ENCODE assay signal across 14 mouse cellular contexts in the genomic region with DNA sequence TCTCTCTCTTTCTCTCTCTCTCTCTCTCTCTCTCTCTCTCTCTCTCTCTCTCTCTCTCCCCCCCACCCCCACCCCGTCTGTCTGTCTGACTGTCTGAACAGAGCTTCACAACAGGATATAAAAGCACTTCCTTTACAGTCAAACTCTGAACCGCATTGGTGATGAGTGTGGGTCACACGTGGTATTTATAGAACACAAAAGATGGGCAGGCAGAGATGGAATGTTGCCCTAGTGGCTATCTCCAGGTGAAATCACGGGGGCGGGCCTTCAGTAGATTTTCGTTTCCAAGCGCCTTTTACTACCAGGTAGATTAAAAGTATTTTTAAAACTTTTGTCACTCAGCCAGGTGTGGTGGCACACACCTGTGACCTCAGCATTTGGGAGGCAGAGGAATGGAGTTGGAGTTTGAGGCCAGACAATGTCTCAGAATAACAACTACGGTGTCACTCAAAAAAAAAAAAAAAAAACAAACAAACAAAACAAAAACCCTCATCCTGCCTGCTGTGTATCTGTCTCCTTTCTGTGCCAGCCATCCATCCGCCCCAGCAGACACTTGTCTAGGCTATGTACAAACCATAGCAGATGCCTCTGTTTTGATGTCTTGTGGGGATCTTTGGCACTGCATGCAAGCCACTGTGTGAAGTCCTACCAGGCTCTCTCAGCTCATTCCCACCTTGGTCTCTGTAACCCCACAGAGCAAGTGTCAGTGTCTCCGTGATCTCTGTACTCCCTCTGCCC. TPM values are rescaled to one million over a fixed set of nuclear protein-coding genes. Genes with fewer than 3 reads are reported as not detected.
DNase-seq lines count a peak whose midpoint lies in the region; TF ChIP-seq lines count a peak whose summit lies in the region.
"Had no signal": no experiment of that assay in that cellular context is flagged by ENCODE, and none has a peak within 500 bp of the region (broad histone marks: within the 10 kb centered on the region; RNA-seq: fewer than 3 reads in every experiment).

No protein-coding gene starts in this region.

- H3K4me1 ChIP-seq in thymus, adult 2 months (replicated peaks; ENCODE audit: control insufficient read depth, insufficient read depth, low read length) = peaks cover 64% of the 10 kb centered on the region
- peaks cover 11% of the 10 kb centered on the region for H3K4me1 ChIP-seq in forebrain, embryonic 10.5 days
- H3K4me1 ChIP-seq: forebrain, embryonic 13.5 days had no signal

- DNase-seq in 416B (ENCODE audit: low read depth) = peak; percentile 81
- peak; percentile 93 for DNase-seq in CD4-positive helper T cell, adult 2 months (ENCODE audit: low read depth, low spot score)
- DNase-seq in induced T-regulatory cell, adult 2 months (ENCODE audit: low read depth) = peak; percentile 94
- peak; percentile 65 for DNase-seq in thymus, adult 2 months
- DNase-seq in frontal cortex, postnatal 25 days (ENCODE audit: low spot score in 2 of 2) = no peak
- DNase-seq in left cerebral cortex, postnatal 25 days (ENCODE audit: low spot score in 2 of 2) = no peak
- no peak for DNase-seq in forebrain, embryonic 10.5 days (ENCODE audit: extremely low spot score, low spot score)
- DNase-seq: adrenal gland, adult 2 months; cerebellum, adult 8-10 months; heart, postnatal 10 days; liver, embryonic 13.5 days; right cerebral cortex, postnatal 25 days had no signal

- 9% methylated on average over 10 of the region's 10 CpGs for WGBS in thymus, adult 2 months
- WGBS in forebrain, embryonic 10.5 days = 84% methylated on average over 10 of the region's 10 CpGs

- H3K27ac ChIP-seq in thymus, adult 2 months (ENCODE audit: control insufficient read depth, insufficient read depth, low read length) = peak overlapping the region; percentile 100
- H3K27ac ChIP-seq in forebrain, embryonic 10.5 days = no peak overlapping the region
- H3K27ac ChIP-seq: forebrain, embryonic 13.5 days; hindbrain, embryonic 13.5 days; liver, embryonic 13.5 days had no signal

- intact Hi-C loops in left cerebral cortex, postnatal 25 days (cut with DNase I) = no loop called here

- no peaks in the 10 kb centered on the region for H3K27me3 ChIP-seq in thymus, adult 2 months (ENCODE audit: control insufficient read depth, insufficient read depth, low read length)
- H3K27me3 ChIP-seq in forebrain, embryonic 10.5 days (ENCODE audit: poor library complexity, severe bottlenecking) = no peaks in the 10 kb centered on the region
- H3K27me3 ChIP-seq: forebrain, embryonic 13.5 days; hindbrain, embryonic 13.5 days; liver, embryonic 13.5 days had no signal

- no peak for TF ChIP-seq CTCF in thymus, adult 2 months (IDR thresholded peaks at IDR 0.05; ENCODE audit: borderline replicate concordance, control insufficient read depth, extremely low read depth, insufficient read depth, low read length, poor library complexity)

- no peak for TF ChIP-seq POLR2A in thymus, adult 2 months (IDR thresholded peaks at IDR 0.05; ENCODE audit: control insufficient read depth, extremely low read depth, insufficient read depth, low read length, poor library complexity)

- no peak overlapping the region for H3K4me3 ChIP-seq in thymus, adult 2 months (ENCODE audit: control insufficient read depth, insufficient read depth, low read length)
- H3K4me3 ChIP-seq in forebrain, embryonic 10.5 days = no peak overlapping the region
- H3K4me3 ChIP-seq: forebrain, embryonic 13.5 days; hindbrain, embryonic 13.5 days; liver, embryonic 13.5 days had no signal

- no peaks in the 10 kb centered on the region for H3K9me3 ChIP-seq in forebrain, embryonic 10.5 days
- H3K9me3 ChIP-seq: forebrain, embryonic 13.5 days; hindbrain, embryonic 13.5 days; liver, embryonic 13.5 days had no signal

- H3K36me3 ChIP-seq in thymus, adult 2 months (ENCODE audit: control insufficient read depth, insufficient read depth, low read length) = peaks cover 8% of the 10 kb centered on the region; the same call in 1 of the 2 replicates
- H3K36me3 ChIP-seq in forebrain, embryonic 10.5 days (replicated peaks) = no peaks in the 10 kb centered on the region
- H3K36me3 ChIP-seq: hindbrain, embryonic 13.5 days had no signal

RNA-seq across cellular contexts. Expression of a gene that starts 34.7 kb away (rescaled TPM):
- polyA plus RNA-seq in thymus, adult 2 months (2012; rRNA removed) = 62.5 and 71.8 TPM in 2 replicates
- 10 to 100 TPM; 45.2 to 55.3 TPM for total RNA-seq in left cerebral cortex, postnatal 25 days (2021)
- polyA plus RNA-seq in forebrain, embryonic 10.5 days (2016; fragmentation: Nextera tagmentation; extraction: Ambion mirVana) = 4.8 and 5.9 TPM in 2 replicates

Comparison
In these comparisons a context has a peak if more than half of its experiments do, and no peak if none do; other contexts are left out.
1. DNase-seq: peak in 416B (single experiment), CD4-positive helper T cell, adult 2 months (single experiment), induced T-regulatory cell, adult 2 months (single experiment) and thymus, adult 2 months (single experiment); none in frontal cortex, postnatal 25 days (0 of 2), left cerebral cortex, postnatal 25 days (0 of 2) and forebrain, embryonic 10.5 days (single experiment).